Mouse (Mus musculus) liver, embryonic 14.5 days (tissue): ENCODE results near the gene Sox6. TPM values are rescaled to one million over a fixed set of nuclear protein-coding genes. Genes with fewer than 3 reads are reported as not detected.

Experiments
- ATAC-seq: fragments of 200-750 bp; cut with Nextera tagmentation; 2 replicates; pipeline ENCODE4 v1.8.0; 2017; ENCODE audit warnings: moderate number of reproducible peaks, mild to moderate bottlenecking, moderate library complexity; ENCODE audit not compliant: insufficient read depth
- DNase-seq, 3 experiments: peaks; one replicate each; pipeline ENCODE4 v3.0.0-alpha.2; 2012 to 2013; ENCODE audit warnings: low read depth in 3 of 3, low spot score in 3 of 3
- H3K27ac ChIP-seq: fragments of 300-500 bp; sonication (generic); 2 replicates; pipeline ENCODE4 v1.5.1; 2014; ENCODE audit warnings: moderate library complexity, mild to moderate bottlenecking, control low read depth, inconsistent platforms
- H3K27me3 ChIP-seq: fragments of 300-500 bp; sonication (generic); 2 replicates; pipeline ENCODE4 v1.6.1; 2014; ENCODE audit warnings: mild to moderate bottlenecking, low read length, moderate library complexity; ENCODE audit not compliant: control insufficient read depth, insufficient read depth
- H3K36me3 ChIP-seq: fragments of 300-500 bp; sonication (generic); replicated peaks from 2 replicates; pipeline ENCODE4 v1.6.1; 2014; ENCODE audit warnings: low read depth; ENCODE audit not compliant: control insufficient read depth, insufficient read depth
- H3K4me1 ChIP-seq, 2 experiments: fragments of 200-500 bp in 1 of 2; fragments of 300-500 bp in 1 of 2; sonication (generic) in 1 of 2; replicated peaks; 2 replicates each; pipeline ENCODE4 v1.6.1; 2012 to 2014; ENCODE audit warnings: antibody characterized with exemption in 1 of 2, inconsistent platforms in 1 of 2, low read length in 1 of 2; ENCODE audit not compliant: control insufficient read depth in 2 of 2, insufficient read depth in 2 of 2
- H3K4me2 ChIP-seq: fragments of 300-500 bp; sonication (generic); 2 replicates; pipeline ENCODE4 v1.6.1; 2014; ENCODE audit warnings: low read depth, mild to moderate bottlenecking, control low read depth, moderate library complexity
- H3K4me3 ChIP-seq, 2 experiments: fragments of 200-500 bp in 1 of 2; fragments of 300-500 bp in 1 of 2; sonication (generic) in 1 of 2; 2 replicates each; pipeline ENCODE4 v1.5.1; 2012 to 2014; ENCODE audit warnings: low read depth in 2 of 2, low read length in 2 of 2, mild to moderate bottlenecking in 2 of 2, control low read depth in 1 of 2, inconsistent platforms in 1 of 2, moderate library complexity in 1 of 2; ENCODE audit not compliant: insufficient read depth in 1 of 2
- H3K9ac ChIP-seq: fragments of 300-500 bp; sonication (generic); replicated peaks from 2 replicates; pipeline ENCODE4 v1.6.1; 2014; ENCODE audit warnings: mild to moderate bottlenecking, control low read depth, moderate library complexity
- H3K9me3 ChIP-seq: fragments of 300-500 bp; sonication (generic); 2 replicates; pipeline ENCODE4 v1.6.1; 2016; ENCODE audit warnings: low read length, mixed read lengths; ENCODE audit not compliant: control insufficient read depth
- CTCF ChIP-seq: IDR thresholded peaks from 2 replicates; pipeline ENCODE4 v1.5.1; 2016; ENCODE audit warnings: antibody characterized with exemption, low read depth, control low read depth
- EP300 ChIP-seq: IDR thresholded peaks from 2 replicates; pipeline ENCODE4 v1.6.1; 2016; ENCODE audit warnings: antibody characterized with exemption, low read depth
- WGBS: fragments of 180-500 bp; shearing (Covaris S2); extraction: QIAGEN DNeasy Blood & Tissue Kit; methylation state at CpG from one replicate; pipeline ENCODE4 v1.1.7; 2014; ENCODE audit not compliant: insufficient replicate concordance; 5-methylcytosine and 5-hydroxymethylcytosine counted together
- polyA plus RNA-seq, 2 experiments: library from polyadenylated mRNA; depleted of rRNA in 1 of 2; stranded (reverse) in 1 of 2; unstranded in 1 of 2; fragments of >200 nt; fragmentation: Nextera tagmentation in 1 of 2; extraction: Ambion mirVana in 1 of 2; gene quantifications; 2 replicates each; pipeline versions ENCODE4 v1.2.1 to v1.2.3; 2012 to 2014

The Sox6 gene
- polyA plus RNA-seq, 2 experiments, result 15.9 to 64.0 TPM

- Histone ChIP-seq H3K9me3 (no peaks in the 10 kb centered on the region), H3K36me3 (no peaks in the 10 kb centered on the region), H3K27me3 (no peaks in the 10 kb centered on the region), H3K9ac (no peak overlapping the region), H3K27ac (no peak overlapping the region), H3K4me3 (no peak overlapping the region), H3K4me1 (0 out of 4 replicates have a peak, but pooled peaks cover 0 to 2% of the 10 kb centered on the region in 2 experiments), H3K4me2 (no peak overlapping the region)
- DNase-seq (no peak), ATAC-seq (no peak)
- WGBS, result 70% methylated on average over 3 of the region's 3 CpGs
- TF ChIP-seq EP300 (no peak), CTCF (no peak)
These were observed 287.5 kb downstream of the Sox6 start for GRCm38 (mm10) chr7:115751083-115751482.

- no peak overlapping the region for H3K27ac ChIP-seq
- no peaks in the 10 kb centered on the region for H3K27me3 ChIP-seq
- H3K9ac ChIP-seq, result no peak overlapping the region
- DNase-seq, result no peak
- WGBS, result 46% methylated on average over 8 of the region's 8 CpGs
- H3K4me3 ChIP-seq, result no peak overlapping the region
- no peaks in the 10 kb centered on the region for H3K36me3 ChIP-seq
- ATAC-seq, result no peak
- TF ChIP-seq CTCF, result no peak
- TF ChIP-seq EP300, result no peak
- no peak overlapping the region for H3K4me2 ChIP-seq
- 0 out of 4 replicates have a peak, but pooled peaks cover 0 to 2% of the 10 kb centered on the region in 2 experiments for H3K4me1 ChIP-seq
- H3K9me3 ChIP-seq, result no peaks in the 10 kb centered on the region
These were observed 288.2 kb downstream of the Sox6 start for GRCm38 (mm10) chr7:115750275-115750825.

- 91% methylated on average over 7 of the region's 7 CpGs for WGBS
- 0 out of 4 replicates have a peak, but pooled peaks cover 0 to 2% of the 10 kb centered on the region in 2 experiments for H3K4me1 ChIP-seq
- H3K36me3 ChIP-seq, result no peaks in the 10 kb centered on the region
- no peak for ATAC-seq
- TF ChIP-seq EP300 (no peak), CTCF (no peak)
- H3K27me3 ChIP-seq, result no peaks in the 10 kb centered on the region
- no peaks in the 10 kb centered on the region for H3K9me3 ChIP-seq
- no peak overlapping the region for H3K4me3 ChIP-seq
- no peak overlapping the region for H3K9ac ChIP-seq
- DNase-seq, result no peak
- no peak overlapping the region for H3K27ac ChIP-seq
- H3K4me2 ChIP-seq, result no peak overlapping the region
These were observed 291.1 kb downstream of the Sox6 start for GRCm38 (mm10) chr7:115747541-115747940.

- no peak overlapping the region for H3K27ac ChIP-seq
- WGBS, result 75% methylated on average over 4 of the region's 4 CpGs
- no peak overlapping the region for H3K4me3 ChIP-seq
- DNase-seq, result no peak
- H3K36me3 ChIP-seq, result no peaks in the 10 kb centered on the region
- H3K27me3 ChIP-seq, result no peaks in the 10 kb centered on the region
- TF ChIP-seq CTCF (no peak), EP300 (no peak)
- no peaks in the 10 kb centered on the region for H3K9me3 ChIP-seq
- H3K4me1 ChIP-seq, result peaks cover 0 to 4% of the 10 kb centered on the region in 2 experiments; a peak in 2 of 4 replicates
- no peak overlapping the region for H3K4me2 ChIP-seq
- H3K9ac ChIP-seq, result no peak overlapping the region
- no peak for ATAC-seq
These were observed 292.8 kb downstream of the Sox6 start for GRCm38 (mm10) chr7:115745672-115746253.

GRCm38 (mm10) chr7:115734137-115734536 is 304.5 kb downstream of the Sox6 start:
- DNase-seq, result peak in 1 of 3 experiments; percentile 22
- no peak overlapping the region for H3K27ac ChIP-seq
- no peaks in the 10 kb centered on the region for H3K9me3 ChIP-seq
- H3K9ac ChIP-seq, result no peak overlapping the region
- H3K36me3 ChIP-seq, result no peaks in the 10 kb centered on the region
- TF ChIP-seq CTCF (no peak), EP300 (no peak)
- ATAC-seq, result no peak
- H3K4me2 ChIP-seq, result no peak overlapping the region
- H3K4me1 ChIP-seq, result no peaks in the 10 kb centered on the region; a peak in 1 of 4 replicates
- no peaks in the 10 kb centered on the region for H3K27me3 ChIP-seq
- WGBS, result 21% methylated on average over 7 of the region's 7 CpGs
- H3K4me3 ChIP-seq, result no peak overlapping the region
